Mouse (Mus musculus): ENCODE data around the gene Trnp1. TPM values are rescaled to one million over a fixed set of nuclear protein-coding genes. Genes with fewer than 3 reads are reported as not detected.

Gene Trnp1
- polyA plus RNA-seq, 1 experiment, result not detected

- peaks cover 82% of the 10 kb centered on the region for H3K27me3 ChIP-seq (ENCODE audit: control insufficient read depth)
- peaks cover 19% of the 10 kb centered on the region for H3K4me1 ChIP-seq (ENCODE audit: control insufficient read depth)
- H3K36me3 ChIP-seq (ENCODE audit: control insufficient read depth), result no peaks in the 10 kb centered on the region
- TF ChIP-seq GATA1 (IDR thresholded peaks at IDR 0.05; ENCODE audit: low read length), result no peak
- H3K9me3 ChIP-seq (ENCODE audit: control insufficient read depth, low read length), result no peaks in the 10 kb centered on the region
- H3K4me3 ChIP-seq (replicated peaks), result peak within 1 kb of the TSS; percentile 57
Observed at GRCm38 (mm10) chr4:133479458-133480184, 18.7 kb downstream of the Trnp1 start, which contains the start of gene Tent5b. Gene Tent5b, plus strand, starts transcription at chr4:133480132.

GRCm38 (mm10) chr4:133473833-133474232, 24.5 kb downstream of the Trnp1 start:
- H3K27me3 ChIP-seq (ENCODE audit: control insufficient read depth), result peaks cover 42% of the 10 kb centered on the region
- no peak for TF ChIP-seq GATA1 (IDR thresholded peaks at IDR 0.05; ENCODE audit: low read length)
- no peak for TF ChIP-seq TAL1 (IDR thresholded peaks at IDR 0.05; ENCODE audit: low read length)
- H3K9me3 ChIP-seq (ENCODE audit: control insufficient read depth, low read length), result peaks cover 4% of the 10 kb centered on the region; the same call in 1 of the 2 replicates
- no peaks in the 10 kb centered on the region for H3K36me3 ChIP-seq (ENCODE audit: control insufficient read depth)
- no peak overlapping the region for H3K4me3 ChIP-seq (replicated peaks)
- peaks cover 6% of the 10 kb centered on the region for H3K4me1 ChIP-seq (ENCODE audit: control insufficient read depth)

DNA sequence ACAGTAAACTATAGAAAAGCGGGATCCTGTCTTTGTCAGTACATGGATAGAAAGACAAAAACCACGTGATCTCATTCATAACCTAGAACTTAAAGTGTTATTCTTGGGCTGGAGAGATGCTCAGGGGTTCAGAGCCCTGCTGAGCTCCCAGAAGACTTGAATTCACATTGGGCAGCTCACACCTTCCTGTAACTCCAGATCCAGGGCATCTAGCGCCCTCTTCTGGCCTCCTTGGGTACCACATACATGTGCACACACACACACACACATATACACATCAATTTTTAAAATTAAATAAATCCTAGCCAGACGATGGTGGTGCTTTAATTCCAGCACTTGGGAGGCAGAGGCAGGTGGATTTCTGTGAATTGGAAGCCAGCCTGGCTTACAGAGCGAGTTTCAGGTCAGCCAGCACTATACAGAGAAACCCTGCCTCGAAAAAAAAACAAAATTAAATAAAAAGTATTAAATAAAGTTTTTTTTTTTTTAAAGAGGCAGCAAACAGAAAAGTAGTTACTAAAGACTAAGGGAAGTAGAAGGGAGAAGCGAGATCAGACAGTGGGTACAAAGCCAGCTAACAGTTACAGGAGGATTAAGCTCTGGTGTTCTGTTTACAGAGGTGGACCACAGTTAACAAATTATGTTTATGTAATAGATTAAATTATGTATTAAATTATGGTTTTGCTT, 27.1 kb downstream of the Trnp1 start:
- H3K4me3 ChIP-seq (replicated peaks), result no peak overlapping the region
- peaks cover 17% of the 10 kb centered on the region for H3K4me1 ChIP-seq (ENCODE audit: control insufficient read depth)
- H3K27me3 ChIP-seq (ENCODE audit: control insufficient read depth), result peaks cover 29% of the 10 kb centered on the region
- no peak for TF ChIP-seq GATA1 (IDR thresholded peaks at IDR 0.05; ENCODE audit: low read length)
- TF ChIP-seq TAL1 (IDR thresholded peaks at IDR 0.05; ENCODE audit: low read length), result no peak
- no peaks in the 10 kb centered on the region for H3K36me3 ChIP-seq (ENCODE audit: control insufficient read depth)
- H3K9me3 ChIP-seq (ENCODE audit: control insufficient read depth, low read length), result peaks cover 4% of the 10 kb centered on the region; the same call in 1 of the 2 replicates

DNA sequence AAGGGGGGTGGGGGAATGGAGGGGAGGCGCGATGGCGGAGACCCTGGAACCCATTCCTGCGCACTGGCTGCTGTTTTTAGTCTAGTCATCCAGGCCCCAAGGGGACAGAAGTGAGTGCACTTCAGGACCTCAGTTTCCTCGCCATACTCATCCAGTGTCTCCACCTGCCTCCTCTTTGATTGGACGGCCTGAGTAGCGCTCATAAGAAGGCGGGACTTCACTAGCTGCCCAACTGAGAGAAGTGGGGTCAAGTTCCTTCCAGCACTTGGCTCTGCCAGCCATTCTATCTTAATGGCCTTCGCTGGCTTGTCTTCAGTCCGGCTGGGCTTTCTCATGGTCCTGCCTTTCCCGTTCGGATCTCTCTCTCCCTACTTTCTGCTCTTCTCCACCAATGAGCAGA, 29.2 kb downstream of the Trnp1 start:
- peaks cover 4% of the 10 kb centered on the region; the same call in 1 of the 2 replicates for H3K9me3 ChIP-seq (ENCODE audit: control insufficient read depth, low read length)
- H3K36me3 ChIP-seq (ENCODE audit: control insufficient read depth), result no peaks in the 10 kb centered on the region
- peaks cover 26% of the 10 kb centered on the region for H3K27me3 ChIP-seq (ENCODE audit: control insufficient read depth)
- TF ChIP-seq GATA1 (IDR thresholded peaks at IDR 0.05; ENCODE audit: low read length), result no peak
- no peak for TF ChIP-seq TAL1 (IDR thresholded peaks at IDR 0.05; ENCODE audit: low read length)
- peaks cover 17% of the 10 kb centered on the region for H3K4me1 ChIP-seq (ENCODE audit: control insufficient read depth)
- no peak overlapping the region for H3K4me3 ChIP-seq (replicated peaks)

GRCm38 (mm10) chr4:133468080-133468479, 30.3 kb downstream of the Trnp1 start:
- TF ChIP-seq TAL1 (IDR thresholded peaks at IDR 0.05; ENCODE audit: low read length) (no peak), GATA1 (IDR thresholded peaks at IDR 0.05; ENCODE audit: low read length) (no peak)
- peaks cover 4% of the 10 kb centered on the region; the same call in 1 of the 2 replicates for H3K9me3 ChIP-seq (ENCODE audit: control insufficient read depth, low read length)
- peak overlapping the region; percentile 56 for H3K4me3 ChIP-seq (replicated peaks)
- no peaks in the 10 kb centered on the region for H3K36me3 ChIP-seq (ENCODE audit: control insufficient read depth)
- H3K4me1 ChIP-seq (ENCODE audit: control insufficient read depth), result peaks cover 17% of the 10 kb centered on the region
- H3K27me3 ChIP-seq (ENCODE audit: control insufficient read depth), result peaks cover 23% of the 10 kb centered on the region

DNA sequence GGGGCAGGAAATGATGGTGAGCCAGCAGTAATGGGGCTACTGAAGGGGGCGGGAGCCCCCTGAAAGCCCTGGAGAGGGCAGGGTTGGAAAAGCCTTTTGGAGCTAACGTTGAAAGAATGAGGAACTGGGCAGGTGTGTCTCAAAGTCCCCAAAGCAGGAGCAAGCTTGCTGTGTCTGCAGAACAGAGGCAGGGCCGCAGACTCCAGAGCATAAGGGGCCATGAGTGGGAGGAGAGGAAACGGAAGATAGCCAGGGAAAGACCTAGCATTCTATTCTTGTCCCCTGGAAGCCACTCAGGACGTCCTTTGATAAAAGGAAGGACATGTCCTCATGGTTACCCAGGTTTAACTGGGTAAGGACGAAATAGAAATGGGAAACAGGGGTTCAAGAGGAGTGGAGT, 35.2 kb downstream of the Trnp1 start:
- Histone ChIP-seq H3K9me3 (ENCODE audit: control insufficient read depth, low read length) (no peaks in the 10 kb centered on the region), H3K4me1 (ENCODE audit: control insufficient read depth) (peaks cover 5% of the 10 kb centered on the region), H3K36me3 (ENCODE audit: control insufficient read depth) (no peaks in the 10 kb centered on the region), H3K4me3 (replicated peaks) (no peak overlapping the region), H3K27me3 (ENCODE audit: control insufficient read depth) (peaks cover 4% of the 10 kb centered on the region)
- no peak for TF ChIP-seq TAL1 (IDR thresholded peaks at IDR 0.05; ENCODE audit: low read length)
- no peak for TF ChIP-seq GATA1 (IDR thresholded peaks at IDR 0.05; ENCODE audit: low read length)

- Histone ChIP-seq H3K4me3 (replicated peaks) (no peak overlapping the region), H3K4me1 (ENCODE audit: control insufficient read depth) (no peaks in the 10 kb centered on the region), H3K36me3 (ENCODE audit: control insufficient read depth) (no peaks in the 10 kb centered on the region), H3K9me3 (ENCODE audit: control insufficient read depth, low read length) (no peaks in the 10 kb centered on the region), H3K27me3 (ENCODE audit: control insufficient read depth) (no peaks in the 10 kb centered on the region)
- TF ChIP-seq TAL1 (IDR thresholded peaks at IDR 0.05; ENCODE audit: low read length), result no peak
- no peak for TF ChIP-seq GATA1 (IDR thresholded peaks at IDR 0.05; ENCODE audit: low read length)
Observed at GRCm38 (mm10) chr4:133461362-133461761, 37.0 kb downstream of the Trnp1 start.

- TF ChIP-seq GATA1 (IDR thresholded peaks at IDR 0.05; ENCODE audit: low read length) (no peak), TAL1 (IDR thresholded peaks at IDR 0.05; ENCODE audit: low read length) (no peak)
- Histone ChIP-seq H3K4me3 (replicated peaks) (no peak overlapping the region), H3K9me3 (ENCODE audit: control insufficient read depth, low read length) (no peaks in the 10 kb centered on the region), H3K27me3 (ENCODE audit: control insufficient read depth) (no peaks in the 10 kb centered on the region), H3K36me3 (ENCODE audit: control insufficient read depth) (no peaks in the 10 kb centered on the region), H3K4me1 (ENCODE audit: control insufficient read depth) (no peaks in the 10 kb centered on the region)
Observed at GRCm38 (mm10) chr4:133460796-133461325, 37.5 kb downstream of the Trnp1 start.

- TF ChIP-seq GATA1 (IDR thresholded peaks at IDR 0.05; ENCODE audit: low read length), result no peak
- TF ChIP-seq TAL1 (IDR thresholded peaks at IDR 0.05; ENCODE audit: low read length), result no peak
- no peaks in the 10 kb centered on the region for H3K9me3 ChIP-seq (ENCODE audit: control insufficient read depth, low read length)
- no peaks in the 10 kb centered on the region for H3K36me3 ChIP-seq (ENCODE audit: control insufficient read depth)
- no peak overlapping the region for H3K4me3 ChIP-seq (replicated peaks)
- no peaks in the 10 kb centered on the region for H3K27me3 ChIP-seq (ENCODE audit: control insufficient read depth)
- no peaks in the 10 kb centered on the region for H3K4me1 ChIP-seq (ENCODE audit: control insufficient read depth)
Observed at GRCm38 (mm10) chr4:133460006-133460405, 38.3 kb downstream of the Trnp1 start.
